Mouse (Mus musculus) limb, embryonic 10.5 days (tissue): Measurements from ENCODE around the gene Dtl. TPM values are rescaled to one million over a fixed set of nuclear protein-coding genes. Genes with fewer than 3 reads are reported as not detected.

Experiments
- DNase-seq: peaks from one replicate; pipeline ENCODE4 v3.0.0-alpha.2; 2017; ENCODE audit warnings: low spot score
- H3K27ac ChIP-seq: fragments of 300-500 bp; sonication (generic); 2 replicates; pipeline ENCODE4 v1.5.1; 2016; ENCODE audit warnings: mild to moderate bottlenecking
- H3K27me3 ChIP-seq: fragments of 300-500 bp; sonication (generic); 2 replicates; pipeline ENCODE4 v1.6.1; 2016; ENCODE audit warnings: low read depth, mild to moderate bottlenecking; ENCODE audit not compliant: poor library complexity, severe bottlenecking
- H3K36me3 ChIP-seq: fragments of 300-500 bp; sonication (generic); 2 replicates; pipeline ENCODE4 v1.6.1; 2016; ENCODE audit warnings: mild to moderate bottlenecking, moderate library complexity
- H3K4me1 ChIP-seq: fragments of 300-500 bp; sonication (generic); 2 replicates; pipeline ENCODE4 v1.6.1; 2016
- H3K4me3 ChIP-seq: fragments of 300-500 bp; sonication (generic); 2 replicates; pipeline ENCODE4 v1.5.1; 2016; ENCODE audit warnings: mild to moderate bottlenecking, moderate library complexity
- H3K9me3 ChIP-seq: fragments of 300-500 bp; sonication (generic); replicated peaks from 2 replicates; pipeline ENCODE4 v1.6.1; 2016; ENCODE audit warnings: mild to moderate bottlenecking
- WGBS: fragments of 180-500 bp; shearing (Covaris S2); methylation state at CpG from one replicate; pipeline ENCODE4 v1.1.7; 2016; 5-methylcytosine and 5-hydroxymethylcytosine counted together
- polyA plus RNA-seq: library from polyadenylated mRNA; unstranded; fragments of >200 nt; fragmentation: Nextera tagmentation; extraction: Ambion mirVana; gene quantifications from 2 replicates; pipeline ENCODE4 v1.2.1, GENCODE M21; 2016

Dtl gene
- polyA plus RNA-seq, 1 experiment from 2014 or later = 92.7 TPM

DNA sequence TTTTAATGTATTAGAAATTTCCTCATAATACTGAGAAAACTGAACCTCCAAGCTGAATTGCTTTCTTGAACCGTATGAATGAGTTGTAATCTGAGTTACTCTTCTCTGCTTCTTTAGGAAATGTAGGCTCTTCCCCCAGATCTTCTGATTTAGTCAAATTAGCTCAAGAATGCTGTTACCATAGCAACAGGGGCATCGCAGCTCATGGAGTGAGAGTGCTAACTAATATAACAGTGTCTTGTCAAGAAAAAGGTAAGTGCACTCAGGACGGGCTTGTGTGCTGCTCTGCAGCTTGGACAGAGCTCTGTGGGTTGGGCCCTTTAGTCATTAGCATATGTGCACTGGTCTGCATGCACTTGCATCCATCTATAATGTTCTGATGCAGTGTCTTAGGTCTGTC, 29.3 kb upstream of the Dtl start:
- Histone ChIP-seq H3K36me3 (peaks cover 96% of the 10 kb centered on the region), H3K27me3 (no peaks in the 10 kb centered on the region), H3K9me3 (no peaks in the 10 kb centered on the region), H3K4me1 (no peaks in the 10 kb centered on the region), H3K4me3 (no peak overlapping the region), H3K27ac (no peak overlapping the region)
- WGBS = 86% methylated on average over 3 of the region's 3 CpGs
- no peak for DNase-seq

- WGBS = 89% methylated on average over 5 of the region's 5 CpGs
- no peak for DNase-seq
- H3K27me3 ChIP-seq = no peaks in the 10 kb centered on the region
- no peaks in the 10 kb centered on the region for H3K9me3 ChIP-seq
- peaks cover 91% of the 10 kb centered on the region for H3K36me3 ChIP-seq
- no peak overlapping the region for H3K27ac ChIP-seq
- H3K4me3 ChIP-seq = no peak overlapping the region
- no peaks in the 10 kb centered on the region for H3K4me1 ChIP-seq
Observed at GRCm38 (mm10) chr1:191599210-191599609, 23.9 kb upstream of the Dtl start.

GRCm38 (mm10) chr1:191596076-191596475, 20.7 kb upstream of the Dtl start:
- no peaks in the 10 kb centered on the region for H3K4me1 ChIP-seq
- no peak overlapping the region for H3K4me3 ChIP-seq
- peaks cover 93% of the 10 kb centered on the region for H3K36me3 ChIP-seq
- DNase-seq = no peak
- 96% methylated on average over 8 of the region's 8 CpGs for WGBS
- H3K27ac ChIP-seq = no peak overlapping the region
- H3K9me3 ChIP-seq = no peaks in the 10 kb centered on the region
- no peaks in the 10 kb centered on the region for H3K27me3 ChIP-seq

- Histone ChIP-seq H3K4me1 (no peaks in the 10 kb centered on the region), H3K27ac (no peak overlapping the region), H3K27me3 (no peaks in the 10 kb centered on the region), H3K36me3 (peaks cover 95% of the 10 kb centered on the region), H3K4me3 (no peak overlapping the region), H3K9me3 (no peaks in the 10 kb centered on the region)
- no peak for DNase-seq
- WGBS = 93% methylated on average over 12 of the region's 12 CpGs
Observed at GRCm38 (mm10) chr1:191592016-191592720, 16.8 kb upstream of the Dtl start.

DNA sequence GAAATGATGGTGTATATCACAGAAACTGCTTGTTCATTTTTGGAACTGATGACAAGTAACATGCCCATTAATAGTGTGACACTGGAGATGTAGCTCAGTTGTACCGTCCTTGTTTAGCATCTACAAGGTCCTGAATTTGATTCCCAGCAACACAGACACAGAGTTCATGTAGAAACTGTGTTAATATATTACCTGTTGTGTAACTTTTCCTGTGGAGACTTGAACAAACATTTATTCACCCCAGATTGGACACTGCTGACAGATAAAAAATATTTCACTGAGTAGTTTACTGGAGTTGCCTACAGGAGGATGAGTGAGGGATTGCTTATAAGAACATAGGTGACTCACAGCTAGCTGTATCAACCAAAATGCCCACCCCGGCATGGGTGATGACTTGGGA, 13.4 kb upstream of the Dtl start:
- 98% methylated on average over 2 of the region's 2 CpGs for WGBS
- Histone ChIP-seq H3K27ac (no peak overlapping the region), H3K9me3 (no peaks in the 10 kb centered on the region), H3K4me3 (no peak overlapping the region), H3K27me3 (no peaks in the 10 kb centered on the region), H3K4me1 (no peaks in the 10 kb centered on the region), H3K36me3 (peaks cover 99% of the 10 kb centered on the region)
- no peak for DNase-seq

DNA sequence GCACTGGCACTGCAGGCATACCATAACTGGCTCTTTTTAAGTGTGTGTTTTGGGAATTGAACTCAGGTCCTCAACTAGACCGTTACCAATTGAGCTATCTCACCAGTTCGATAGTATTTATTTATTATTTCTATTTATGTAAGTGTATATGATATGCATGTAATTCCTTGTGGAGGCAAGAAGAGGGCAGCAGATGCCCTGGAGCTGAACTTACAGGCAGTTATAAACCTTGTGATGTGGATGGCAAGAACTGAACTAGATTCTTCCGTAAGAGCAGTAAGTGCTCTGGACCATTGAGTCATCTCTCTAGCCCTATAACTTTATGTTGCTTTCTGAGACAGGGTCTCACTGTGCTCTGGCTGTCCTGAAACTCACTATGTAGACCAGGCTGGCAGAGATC, 11.7 kb upstream of the Dtl start:
- H3K36me3 ChIP-seq = peaks cover 99% of the 10 kb centered on the region
- 95% methylated on average over 3 of the region's 3 CpGs for WGBS

GRCm38 (mm10) chr1:191585704-191586103, 10.4 kb upstream of the Dtl start:
- Histone ChIP-seq H3K4me1 (no peaks in the 10 kb centered on the region), H3K27ac (no peak overlapping the region), H3K4me3 (no peak overlapping the region), H3K27me3 (no peaks in the 10 kb centered on the region), H3K9me3 (no peaks in the 10 kb centered on the region), H3K36me3 (peaks cover 90% of the 10 kb centered on the region)
- no peak for DNase-seq
- 93% methylated on average over 2 of the region's 2 CpGs for WGBS

More for the DNA sequence above, 11.7 kb upstream of the Dtl start:
- Histone ChIP-seq H3K4me1 (no peaks in the 10 kb centered on the region), H3K27ac (no peak overlapping the region), H3K4me3 (no peak overlapping the region), H3K9me3 (no peaks in the 10 kb centered on the region), H3K27me3 (no peaks in the 10 kb centered on the region)
- no peak for DNase-seq

GRCm38 (mm10) chr1:191584483-191584882, 9.1 kb upstream of the Dtl start:
- H3K4me3 ChIP-seq = no peak overlapping the region
- H3K27ac ChIP-seq = no peak overlapping the region
- H3K36me3 ChIP-seq = peaks cover 90% of the 10 kb centered on the region
- no peak for DNase-seq
- no peaks in the 10 kb centered on the region for H3K27me3 ChIP-seq
- 94% methylated on average over 4 of the region's 4 CpGs for WGBS
- H3K4me1 ChIP-seq = no peaks in the 10 kb centered on the region
- 0 out of 2 replicates have a peak, but pooled peaks cover 2% of the 10 kb centered on the region for H3K9me3 ChIP-seq

GRCm38 (mm10) chr1:191583836-191584235, 8.5 kb upstream of the Dtl start:
- Histone ChIP-seq H3K27ac (no peak overlapping the region), H3K9me3 (0 out of 2 replicates have a peak, but pooled peaks cover 2% of the 10 kb centered on the region), H3K4me3 (no peak overlapping the region), H3K36me3 (peaks cover 90% of the 10 kb centered on the region), H3K27me3 (no peaks in the 10 kb centered on the region), H3K4me1 (no peaks in the 10 kb centered on the region)
- no peak for DNase-seq
- 95% methylated on average over 4 of the region's 4 CpGs for WGBS

GRCm38 (mm10) chr1:191581641-191582040, 6.3 kb upstream of the Dtl start:
- H3K4me3 ChIP-seq = no peak overlapping the region
- peaks cover 16% of the 10 kb centered on the region for H3K4me1 ChIP-seq
- H3K27ac ChIP-seq = no peak overlapping the region
- no peak for DNase-seq
- H3K27me3 ChIP-seq = no peaks in the 10 kb centered on the region
- H3K36me3 ChIP-seq = peaks cover 85% of the 10 kb centered on the region
- 0 out of 2 replicates have a peak, but pooled peaks cover 2% of the 10 kb centered on the region for H3K9me3 ChIP-seq
- WGBS = 93% methylated on average over 4 of the region's 4 CpGs

GRCm38 (mm10) chr1:191579524-191579923, 4.2 kb upstream of the Dtl start:
- WGBS = 93% methylated on average over 3 of the region's 3 CpGs
- H3K4me1 ChIP-seq = peaks cover 19% of the 10 kb centered on the region
- no peak for DNase-seq
- peaks cover 64% of the 10 kb centered on the region for H3K36me3 ChIP-seq
- H3K9me3 ChIP-seq = 0 out of 2 replicates have a peak, but pooled peaks cover 2% of the 10 kb centered on the region
- no peak overlapping the region for H3K27ac ChIP-seq
- H3K27me3 ChIP-seq = no peaks in the 10 kb centered on the region
- H3K4me3 ChIP-seq = no peak overlapping the region

- Histone ChIP-seq H3K4me1 (peaks cover 26% of the 10 kb centered on the region), H3K36me3 (peaks cover 54% of the 10 kb centered on the region), H3K9me3 (0 out of 2 replicates have a peak, but pooled peaks cover 2% of the 10 kb centered on the region), H3K27me3 (no peaks in the 10 kb centered on the region), H3K27ac (peak overlapping the region; percentile 95), H3K4me3 (peak overlapping the region; percentile 89)
- WGBS = under 1% methylated on average over 52 of the region's 52 CpGs
- DNase-seq = no peak
Observed at GRCm38 (mm10) chr1:191574871-191575457, 380 bp downstream of the Dtl start.

- Histone ChIP-seq H3K36me3 (peaks cover 54% of the 10 kb centered on the region), H3K27ac (peak overlapping the region; percentile 95), H3K4me1 (peaks cover 26% of the 10 kb centered on the region), H3K9me3 (no peaks in the 10 kb centered on the region), H3K27me3 (no peaks in the 10 kb centered on the region), H3K4me3 (peak overlapping the region; percentile 89)
- DNase-seq = peak; percentile 43
- 3% methylated on average over 13 of the region's 13 CpGs for WGBS
Observed at GRCm38 (mm10) chr1:191573906-191574639, 1.3 kb downstream of the Dtl start.
